Mouse (Mus musculus): ENCODE measurements around the gene Itga6.

- TF ChIP-seq CTCF (IDR thresholded peaks at IDR 0.05; ENCODE audit: extremely low read depth, insufficient read depth, insufficient read length, insufficient replicate concordance) (no peak), POLR2A (IDR thresholded peaks at IDR 0.05; ENCODE audit: low read depth, low read length) (no peak)
Observed at GRCm38 (mm10) chr2:71719005-71719386, 26.4 kb upstream of the Itga6 start.
